Mouse (Mus musculus): ENCODE data around the gene Abca8b.
"Not testable (repeated sequence)": the region's sequence is repeated elsewhere in the genome, so short reads cannot be mapped to it uniquely, and the experiment has no call there.

Gene Abca8b

GRCm38 (mm10) chr11:109913156-109913555, 82.5 kb downstream of the Abca8b start:
- DNase-seq (ENCODE audit: low spot score), result not testable (repeated sequence)

DNA sequence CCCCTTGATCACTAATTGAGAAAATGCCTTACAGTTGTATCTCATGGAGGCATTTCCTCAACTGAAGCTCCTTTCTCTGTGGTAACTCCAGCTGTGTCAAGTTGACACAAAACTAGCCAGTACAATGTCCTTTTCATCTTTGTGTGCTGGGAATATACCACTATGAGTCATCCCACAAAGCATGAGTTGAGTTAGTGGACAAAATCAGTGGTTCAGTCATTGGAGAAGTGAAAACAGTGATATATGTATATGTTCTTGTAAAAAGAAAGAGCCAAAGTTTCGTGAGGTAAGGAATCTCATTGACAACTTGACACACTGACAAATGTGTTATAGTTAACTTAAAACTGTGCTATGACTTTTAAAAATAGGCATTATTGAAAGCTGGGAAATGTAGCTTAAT, 83.5 kb downstream of the Abca8b start:
- DNase-seq (ENCODE audit: low spot score), result not testable (repeated sequence)

- no peak for DNase-seq (ENCODE audit: low spot score)
Observed at GRCm38 (mm10) chr11:109909801-109910200, 85.8 kb downstream of the Abca8b start.

DNA sequence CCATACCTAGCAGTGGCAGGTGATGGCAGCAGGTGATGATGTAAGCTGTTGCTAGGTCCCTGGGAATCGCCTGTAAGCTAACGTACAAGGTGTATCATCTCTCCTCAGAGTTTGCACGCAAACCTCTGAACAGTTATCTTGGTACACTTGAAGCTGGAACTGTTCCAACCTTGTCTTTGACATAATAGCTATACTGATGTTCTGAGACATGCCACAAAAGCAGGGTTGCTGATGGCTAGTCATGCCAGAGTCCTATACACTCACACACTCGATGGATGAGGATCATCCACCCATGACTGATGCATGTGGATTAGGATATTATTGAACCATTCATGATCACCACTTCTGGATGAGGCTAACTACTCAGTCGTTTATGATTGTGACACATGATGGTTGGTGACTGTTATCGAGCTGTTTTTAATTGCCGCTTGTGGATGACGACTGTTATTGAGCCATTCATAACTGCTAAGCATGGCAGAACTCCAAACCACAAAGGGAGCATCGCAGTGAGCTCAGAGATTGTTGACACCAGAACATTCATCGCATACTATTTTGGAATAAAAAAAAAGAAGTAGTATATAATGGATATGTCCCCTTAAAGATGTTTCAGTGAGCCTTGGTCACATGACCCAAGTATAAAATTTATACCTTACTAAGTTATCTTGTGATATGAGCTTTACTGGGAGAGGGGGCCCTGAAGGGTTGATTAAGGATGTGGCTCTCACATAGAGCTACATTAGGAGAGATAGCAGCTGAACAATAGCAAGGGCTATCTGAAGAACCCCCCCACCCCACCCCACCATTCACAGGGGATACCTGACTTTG, 87.2 kb downstream of the Abca8b start:
- DNase-seq (ENCODE audit: low spot score), result no peak

GRCm38 (mm10) chr11:109907508-109907907, 88.1 kb downstream of the Abca8b start:
- no peak for DNase-seq (ENCODE audit: low spot score)

DNA sequence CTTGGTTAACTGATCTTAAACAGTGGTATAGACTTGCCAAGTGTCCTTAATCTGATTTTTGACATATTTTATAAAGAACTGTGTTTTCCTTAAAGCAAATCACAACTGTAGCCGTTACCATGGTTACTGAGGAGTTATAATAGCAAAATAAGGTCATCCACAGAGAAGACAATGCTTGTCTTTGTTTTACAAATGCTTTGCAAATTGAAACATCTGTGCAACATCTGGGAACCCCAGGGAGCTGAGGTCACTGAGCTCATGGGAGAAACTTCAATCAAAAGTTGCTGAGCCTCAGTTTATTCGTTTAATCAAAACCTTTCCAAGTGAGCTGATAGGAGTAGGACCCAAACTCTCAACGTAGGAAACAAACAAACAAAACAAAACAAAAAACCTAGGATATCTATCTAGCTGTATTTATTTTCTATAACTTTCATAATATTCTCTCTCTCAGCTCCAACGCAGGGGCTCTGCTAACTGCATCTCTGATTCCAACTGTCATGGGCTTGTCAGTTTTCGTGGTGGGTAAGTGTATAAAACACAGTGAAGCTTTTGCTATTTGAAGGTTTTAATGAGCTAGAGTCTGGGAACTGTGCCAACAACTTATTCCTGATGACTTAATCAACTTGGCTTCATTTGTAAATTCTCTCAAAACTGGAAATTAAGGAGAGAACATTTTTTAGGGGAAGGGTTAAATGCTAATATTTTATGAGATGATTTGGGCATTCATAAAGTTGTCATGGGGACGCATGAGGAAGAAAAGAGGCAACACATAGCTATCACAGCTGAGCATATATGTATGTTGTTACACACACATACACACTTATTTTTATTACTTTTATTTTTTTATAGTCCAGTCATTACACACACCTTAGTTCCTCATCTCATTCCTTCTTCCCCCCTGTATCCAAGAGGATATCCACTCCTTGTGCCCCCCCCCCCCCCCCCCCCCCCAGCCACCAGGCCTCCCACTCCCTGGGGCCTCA, 92.7 kb downstream of the Abca8b start:
- no peak for DNase-seq (ENCODE audit: low spot score)

- no peak for DNase-seq (ENCODE audit: low spot score)
Observed at GRCm38 (mm10) chr11:109900491-109901241, 95.0 kb downstream of the Abca8b start.

- DNase-seq (ENCODE audit: low spot score), result no peak
Observed at GRCm38 (mm10) chr11:109898791-109899467, 96.7 kb downstream of the Abca8b start.

- DNase-seq (ENCODE audit: low spot score), result no peak
Observed at GRCm38 (mm10) chr11:109895952-109896530, 99.6 kb downstream of the Abca8b start.

DNA sequence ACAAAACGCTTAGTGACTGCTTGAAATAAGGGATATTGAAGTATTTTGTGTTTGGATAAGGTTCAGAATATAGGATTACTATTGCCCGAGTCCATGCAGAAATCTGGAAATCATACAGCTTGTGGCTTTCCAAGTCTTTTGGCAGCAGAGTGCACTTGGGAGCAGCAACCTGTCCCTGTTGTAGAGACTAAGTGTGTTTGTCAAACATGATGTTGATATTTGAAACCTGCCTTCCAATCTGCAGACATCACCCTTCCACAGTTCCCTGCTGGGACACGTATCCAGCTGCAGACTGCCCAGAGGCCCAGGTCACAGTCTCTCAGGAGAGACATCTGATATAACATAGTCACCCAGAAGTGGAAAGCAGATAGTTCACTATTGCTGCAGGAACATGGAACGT, 100.1 kb downstream of the Abca8b start:
- no peak for DNase-seq (ENCODE audit: low spot score)

GRCm38 (mm10) chr11:109893894-109894804, 101.5 kb downstream of the Abca8b start:
- no peak for DNase-seq (ENCODE audit: low spot score)

DNA sequence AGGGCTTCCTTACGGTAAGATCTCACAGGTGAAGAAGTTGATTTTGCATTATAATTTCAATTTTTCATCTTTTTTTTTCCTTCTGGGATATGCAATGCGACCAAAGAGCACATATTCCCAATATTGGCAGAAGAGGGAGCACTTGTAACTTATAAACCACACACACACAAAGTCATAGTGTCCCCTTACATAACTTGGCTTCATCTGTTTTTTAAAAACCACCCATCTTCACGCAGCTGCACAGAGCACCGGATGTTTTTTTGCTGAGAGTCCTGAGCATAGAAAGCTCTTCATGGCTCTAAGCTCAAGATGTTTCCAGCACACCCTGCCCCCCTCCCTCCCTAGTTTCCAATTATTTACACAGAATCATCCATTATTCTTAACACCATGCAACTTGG, 103.7 kb downstream of the Abca8b start:
- no peak for DNase-seq (ENCODE audit: low spot score)

DNA sequence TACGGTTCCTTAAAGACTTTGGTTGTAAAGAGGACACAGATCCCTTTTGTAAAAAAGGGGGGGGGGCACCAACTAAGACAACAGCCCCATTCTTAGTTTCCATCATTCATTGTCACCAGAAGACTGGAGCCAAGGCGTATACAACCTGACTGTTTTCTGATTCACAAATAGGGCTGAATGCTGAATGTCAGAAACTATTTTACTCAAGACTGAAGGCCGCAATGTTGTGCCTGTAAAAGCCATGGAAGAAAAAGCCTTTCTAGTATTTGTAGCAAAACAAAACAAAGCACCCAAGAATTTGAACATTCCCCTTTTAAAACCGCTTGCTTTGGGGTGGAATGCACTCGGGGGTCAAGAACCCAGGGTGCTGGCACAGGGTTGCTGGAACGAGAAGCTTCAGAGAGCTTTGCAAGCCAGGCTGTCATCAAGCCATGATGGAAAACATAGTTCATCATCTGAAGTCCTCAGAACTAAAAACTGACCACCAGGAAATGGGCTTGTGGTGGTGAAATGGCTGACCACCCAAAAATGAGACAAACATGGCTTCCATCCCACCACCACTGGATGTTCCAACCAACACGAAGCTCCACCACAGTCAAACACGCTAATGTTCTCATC, 104.2 kb downstream of the Abca8b start:
- no peak for DNase-seq (ENCODE audit: low spot score)

DNA sequence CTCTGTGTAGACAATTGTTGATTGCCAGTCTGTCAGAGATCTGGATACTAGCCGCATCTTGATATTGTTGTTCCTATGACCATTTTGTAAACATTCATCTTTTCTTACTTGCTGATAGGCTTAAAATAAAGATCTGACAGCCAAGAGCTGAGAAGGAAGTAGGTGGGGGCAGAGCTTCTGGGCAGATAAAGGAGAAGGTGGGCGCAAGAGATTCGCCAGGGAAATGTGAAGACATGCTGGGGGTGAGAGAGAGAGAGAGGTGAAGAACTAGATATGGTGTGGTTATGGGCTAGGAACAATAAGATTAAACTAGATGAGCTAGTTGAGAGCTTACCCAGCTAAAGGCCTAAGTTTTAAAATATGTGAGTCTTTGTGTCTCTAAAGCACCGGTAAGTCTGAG, 106.0 kb downstream of the Abca8b start:
- DNase-seq (ENCODE audit: low spot score), result no peak

DNA sequence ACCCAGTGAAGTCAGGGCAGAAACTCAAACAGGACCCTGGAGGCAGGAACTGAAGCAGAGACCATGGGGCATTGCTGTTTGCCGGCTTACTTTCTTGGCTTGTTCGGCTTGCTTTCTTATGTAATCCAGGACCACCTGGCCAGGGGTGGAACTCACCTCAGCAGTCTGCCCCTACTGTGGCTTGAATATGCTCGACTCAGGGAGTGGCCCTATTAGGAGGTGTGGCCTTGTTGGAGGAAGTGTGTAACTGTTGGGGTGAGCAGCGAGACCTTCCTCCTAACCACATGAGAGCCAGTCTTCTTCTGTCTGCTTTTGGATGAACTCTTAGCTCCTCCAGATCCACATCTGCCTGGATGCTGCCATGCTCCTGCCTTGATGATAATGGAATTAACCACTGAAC, 108.9 kb downstream of the Abca8b start:
- DNase-seq (ENCODE audit: low spot score), result no peak

GRCm38 (mm10) chr11:109885521-109885920, 110.1 kb downstream of the Abca8b start:
- no peak for DNase-seq (ENCODE audit: low spot score)

GRCm38 (mm10) chr11:109884801-109885200, 110.8 kb downstream of the Abca8b start:
- no peak for DNase-seq (ENCODE audit: low spot score)

GRCm38 (mm10) chr11:109884126-109884525, 111.5 kb downstream of the Abca8b start:
- no peak for DNase-seq (ENCODE audit: low spot score)

Data from ovary, postnatal 36 days (tissue).